Mouse (Mus musculus) heart, postnatal 4 days (tissue): ENCODE measurements at regions not wholly inside any gene's neighbourhood (a gene's known extent, or its start where the extent isn't known, plus 50 kb on each side); places are given as distances from the start of the nearest gene placed in this dataset.
"Not testable (repeated sequence)": the region's sequence is repeated elsewhere in the genome, so short reads cannot be mapped to it uniquely, and the experiment has no call there.

ENCODE experiments used
- DNase-seq: peaks from one replicate; pipeline ENCODE4 v3.0.0; 2021

DNA sequence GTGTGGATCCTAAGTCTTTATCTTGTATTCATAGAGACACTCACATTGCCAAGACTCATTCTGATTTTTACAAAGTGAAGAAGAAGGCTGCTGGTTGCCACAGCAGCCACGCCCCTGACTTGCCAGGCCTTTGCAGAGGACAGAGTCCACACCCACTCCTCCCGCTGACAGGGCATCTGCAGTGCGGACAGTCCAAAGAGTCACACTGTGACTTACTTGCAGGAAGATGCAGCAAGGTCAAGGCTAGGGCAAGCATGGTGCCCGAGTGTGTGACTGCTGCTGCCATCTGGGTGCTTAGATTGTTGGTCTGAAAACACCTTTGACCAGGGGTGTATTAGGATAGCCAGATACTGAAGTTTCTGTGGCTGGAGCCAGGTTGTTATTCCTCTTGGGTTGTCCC, 252.1 kb downstream of the Fgf9 start:
- no peak for DNase-seq

DNA sequence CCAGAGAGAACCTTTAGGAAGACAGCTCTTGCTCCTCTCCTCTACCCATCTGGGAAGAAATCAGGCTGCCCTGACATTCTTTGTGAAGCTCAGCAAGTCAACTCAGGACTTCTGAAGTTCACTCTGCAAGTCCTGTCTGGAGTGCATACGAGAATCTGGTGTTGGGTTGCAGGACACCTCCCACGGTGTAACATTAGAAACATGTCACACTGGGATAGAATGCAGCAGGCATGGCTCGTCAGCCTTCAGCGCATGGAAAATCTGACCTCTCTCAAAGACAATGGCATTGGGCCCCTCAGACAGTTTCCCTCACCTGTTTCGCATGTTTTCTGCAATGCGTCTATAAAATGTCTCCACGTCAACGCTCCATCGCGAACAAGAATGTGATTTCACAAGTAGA, 251.5 kb downstream of the Fgf9 start:
- peak; percentile 17 for DNase-seq

DNA sequence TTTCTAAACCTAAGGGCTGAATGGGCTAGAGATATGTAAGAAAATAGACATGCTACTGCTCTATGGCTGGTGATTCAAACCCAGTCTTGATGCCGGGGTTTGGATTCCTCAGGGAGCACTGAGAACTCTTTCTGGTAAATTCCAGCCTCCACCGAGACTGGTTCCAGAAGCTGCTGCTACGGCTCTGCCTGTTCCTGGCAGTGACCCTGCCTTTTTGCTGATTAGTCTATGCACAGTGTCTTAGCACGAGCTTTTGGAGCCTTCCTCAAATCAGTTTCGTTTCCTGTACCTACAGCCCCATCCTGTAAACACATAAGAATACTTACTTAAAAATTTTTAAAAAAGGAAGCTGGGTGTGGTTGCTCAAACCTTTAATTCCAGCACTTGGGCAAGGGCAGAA, 250.9 kb downstream of the Fgf9 start:
- no peak for DNase-seq

DNA sequence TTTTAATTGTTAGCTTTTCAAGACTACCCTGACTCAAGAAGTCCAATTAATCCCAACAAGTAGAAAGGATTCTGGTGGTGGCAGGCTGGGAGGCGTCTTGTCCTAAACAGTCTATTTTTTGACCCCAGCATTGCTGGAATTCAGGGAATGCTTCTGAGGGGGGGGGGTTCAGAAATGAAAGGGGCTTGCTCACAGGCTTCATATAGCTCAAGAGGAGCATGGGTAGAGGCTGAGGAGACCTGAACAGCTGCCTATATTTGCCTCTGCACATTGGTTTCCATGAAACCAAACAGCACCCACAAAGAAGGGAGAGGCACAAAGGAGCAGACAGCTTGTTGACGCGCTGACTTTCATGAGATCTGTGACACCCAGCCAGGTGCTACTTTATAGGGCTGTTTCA, 247.3 kb downstream of the Fgf9 start:
- no peak for DNase-seq

DNA sequence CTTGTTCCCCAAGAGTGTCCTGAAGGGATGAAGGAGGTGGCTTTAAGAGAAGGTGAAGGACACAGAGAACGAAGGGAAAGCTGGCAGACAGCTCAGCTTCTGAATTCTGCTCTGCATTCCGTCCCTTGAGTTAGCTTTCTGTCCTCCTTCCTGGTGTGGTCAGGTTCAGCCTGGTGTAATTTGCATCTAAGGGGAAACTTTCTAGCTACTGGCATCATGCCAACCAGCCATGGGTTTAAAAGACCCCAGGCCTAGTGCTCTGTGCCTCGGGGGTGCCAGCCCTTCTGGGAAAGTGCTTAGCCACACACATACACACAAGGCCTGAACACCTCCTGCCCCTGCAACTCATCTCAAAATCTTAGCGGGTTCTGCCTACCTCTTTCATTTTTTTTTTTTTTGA, 246.9 kb downstream of the Fgf9 start:
- DNase-seq: no peak

DNA sequence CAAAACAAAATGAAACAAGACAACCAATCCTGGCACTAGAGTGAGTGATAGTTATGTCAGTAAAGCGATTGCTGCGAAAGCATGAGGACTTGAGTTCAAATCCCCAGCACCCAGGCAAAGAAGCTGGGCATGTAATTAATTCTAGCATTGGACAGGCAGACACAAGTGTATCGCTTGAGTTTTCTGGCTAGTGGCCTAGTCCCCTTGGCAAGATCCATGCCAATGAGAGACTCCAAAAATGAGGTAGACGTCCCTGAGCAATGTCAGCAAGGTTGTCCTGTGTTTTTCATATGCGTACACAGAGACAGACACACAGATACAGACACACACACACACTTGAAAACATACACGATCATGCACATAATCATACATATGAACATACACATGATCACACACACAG, 237.3 kb downstream of the Fgf9 start:
- DNase-seq: peak; percentile 42

DNA sequence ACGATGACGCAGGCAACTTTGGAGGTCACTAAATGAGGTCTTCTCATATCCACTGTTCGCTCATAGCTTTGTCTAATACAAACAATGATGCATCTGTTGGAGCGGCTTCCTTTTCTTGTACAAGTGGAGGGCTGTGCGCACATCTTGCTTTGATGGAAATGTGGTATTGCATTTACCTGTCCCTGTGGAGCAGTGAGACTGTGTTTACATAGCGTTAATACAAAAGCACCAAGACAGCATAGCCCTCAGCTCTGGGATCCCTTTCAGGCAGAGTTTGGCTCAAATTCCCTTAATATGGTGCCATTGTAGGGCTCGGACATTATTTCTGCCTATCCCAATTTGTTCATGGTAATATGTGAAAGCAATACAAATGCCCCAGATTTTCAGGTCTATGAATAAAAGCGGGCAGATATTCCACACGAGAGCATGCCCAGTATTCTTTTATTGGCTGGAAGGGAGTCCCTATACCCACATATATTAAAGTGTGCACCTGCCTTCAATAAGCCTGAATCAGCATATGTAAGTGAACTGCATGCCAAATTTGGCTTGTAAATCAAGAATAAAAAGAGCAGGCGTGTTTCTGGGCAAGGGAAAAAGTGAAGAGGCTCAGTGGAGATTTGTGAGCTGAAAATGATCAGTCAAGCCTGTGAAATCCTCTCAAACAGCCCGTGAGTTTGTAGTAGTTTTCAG, 236.6 kb downstream of the Fgf9 start:
- DNase-seq: no peak

DNA sequence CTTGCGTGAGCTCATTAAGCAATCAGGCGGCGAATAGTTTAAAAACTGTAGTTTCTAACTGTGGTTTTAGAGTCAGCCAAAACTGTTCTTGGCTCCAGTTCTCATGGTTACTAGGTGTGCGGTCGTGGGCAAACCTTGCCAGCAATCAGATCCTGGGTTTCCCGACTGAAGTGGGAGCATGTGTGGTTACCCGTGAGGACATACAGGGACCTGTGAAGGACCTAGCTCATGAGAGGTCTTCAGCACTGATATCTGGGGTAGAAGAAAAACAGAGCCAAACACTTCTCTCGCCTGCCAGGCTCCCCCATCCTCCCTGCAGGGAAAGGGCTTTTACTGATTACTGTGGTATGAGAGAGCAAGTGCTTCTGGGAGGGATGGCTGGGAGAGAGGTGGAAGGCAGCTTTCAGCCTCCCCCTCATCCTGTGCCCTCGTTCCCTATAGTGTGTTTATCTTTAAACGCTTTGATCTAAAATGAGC, 230.1 kb downstream of the Fgf9 start:
- DNase-seq: peak; percentile 71

GRCm38 (mm10) chr14:58286007-58286525, 215.7 kb downstream of the Fgf9 start:
- no peak for DNase-seq

DNA sequence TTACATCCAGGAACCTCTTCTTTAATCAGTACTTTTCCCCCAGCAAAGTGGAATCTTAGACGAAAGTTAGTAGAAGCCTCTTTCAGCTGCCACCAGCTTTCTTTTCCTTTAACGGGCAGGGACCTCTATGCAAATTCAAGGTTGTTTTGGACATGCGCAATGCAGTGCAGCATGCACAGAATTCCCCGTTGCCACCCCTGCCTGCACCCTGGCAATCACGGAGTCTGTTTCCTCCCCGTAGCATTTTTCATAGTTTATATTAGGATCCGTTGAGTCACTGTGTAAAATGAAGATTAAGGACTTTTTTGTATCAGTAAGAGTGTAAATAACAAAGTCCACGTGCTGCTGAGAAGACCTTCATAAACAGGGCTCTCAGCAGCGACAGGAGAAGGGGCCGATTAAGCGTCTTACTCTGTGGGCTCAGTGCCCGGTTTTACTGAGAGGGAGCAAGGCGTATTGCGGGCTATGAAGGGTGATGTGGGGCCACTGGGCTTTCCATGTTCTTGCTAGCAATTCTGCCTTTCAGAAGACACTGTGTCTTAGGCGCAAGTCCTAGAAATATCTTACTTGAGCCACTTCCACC, 212.5 kb downstream of the Fgf9 start:
- peak; percentile 39 for DNase-seq

GRCm38 (mm10) chr14:58282264-58282663, 211.9 kb downstream of the Fgf9 start:
- no peak for DNase-seq

- not testable (repeated sequence) for DNase-seq
Measured at GRCm38 (mm10) chr14:58274440-58274839, 204.1 kb downstream of the Fgf9 start.

GRCm38 (mm10) chr14:58273693-58274419, 203.5 kb downstream of the Fgf9 start:
- no peak for DNase-seq

DNA sequence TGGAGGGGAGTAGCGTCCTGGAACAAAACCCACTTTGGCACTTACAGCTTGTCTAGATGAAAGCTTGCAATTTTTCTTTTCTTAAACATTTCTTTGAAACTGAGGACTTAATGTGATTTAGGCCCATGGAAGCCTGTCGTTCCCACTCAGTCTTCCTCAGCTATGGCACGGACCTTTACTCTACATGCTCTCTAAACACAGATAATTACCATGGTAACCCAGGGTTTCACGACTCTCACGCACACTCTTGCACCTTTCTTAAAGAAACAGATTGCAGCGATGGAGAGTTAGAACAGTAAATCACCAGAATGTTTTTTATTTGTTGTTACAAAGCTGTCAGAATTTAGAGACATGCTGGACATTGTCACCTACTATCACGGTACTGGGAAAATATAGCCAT, 195.0 kb downstream of the Fgf9 start:
- DNase-seq: no peak

GRCm38 (mm10) chr14:58264401-58264800, 194.1 kb downstream of the Fgf9 start:
- no peak for DNase-seq

DNA sequence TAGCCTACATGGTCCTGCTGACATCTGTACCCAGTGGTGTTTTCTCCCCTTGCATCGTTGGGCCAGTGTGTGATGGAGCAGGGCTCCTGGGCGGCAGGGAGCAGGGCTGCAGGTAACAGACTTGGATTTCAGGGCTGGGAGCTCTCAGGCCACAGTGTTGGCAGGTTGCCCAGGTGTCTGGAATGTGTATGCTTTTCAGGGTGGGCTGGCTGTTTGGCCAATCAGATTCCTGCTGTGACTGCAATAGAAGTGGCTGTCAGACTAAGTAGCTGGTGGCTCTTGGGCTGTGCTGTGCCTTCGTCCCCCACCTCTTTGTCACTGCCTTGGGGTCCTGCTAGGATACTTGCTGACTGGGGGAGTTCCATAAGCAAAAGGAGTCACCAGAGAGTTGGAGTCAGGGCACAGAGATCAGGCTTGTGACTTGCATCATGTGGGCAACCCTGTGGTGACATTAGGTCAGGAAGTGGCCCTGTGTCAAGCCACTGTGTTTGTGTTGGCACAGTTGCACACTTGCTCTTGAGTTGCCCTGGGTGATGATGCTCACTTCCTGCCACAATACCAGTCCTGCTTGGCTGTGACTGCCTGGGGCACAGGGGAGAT, 183.1 kb downstream of the Fgf9 start:
- peak; percentile 89 for DNase-seq

- DNase-seq: no peak
Measured at GRCm38 (mm10) chr14:58225869-58226268, 155.5 kb downstream of the Fgf9 start.

GRCm38 (mm10) chr14:58224419-58224818, 154.1 kb downstream of the Fgf9 start:
- DNase-seq: no peak

GRCm38 (mm10) chr14:58208401-58208800, 138.1 kb downstream of the Fgf9 start:
- DNase-seq: no peak

- no peak for DNase-seq
Measured at GRCm38 (mm10) chr14:58202607-58203295, 132.4 kb downstream of the Fgf9 start.

- DNase-seq: no peak
Measured at GRCm38 (mm10) chr14:58189948-58190347, 119.6 kb downstream of the Fgf9 start.

- DNase-seq: no peak
Measured at GRCm38 (mm10) chr14:58182869-58183268, 112.5 kb downstream of the Fgf9 start.
